ENCODE assay signal across 16 mouse cellular contexts in the genomic region with DNA sequence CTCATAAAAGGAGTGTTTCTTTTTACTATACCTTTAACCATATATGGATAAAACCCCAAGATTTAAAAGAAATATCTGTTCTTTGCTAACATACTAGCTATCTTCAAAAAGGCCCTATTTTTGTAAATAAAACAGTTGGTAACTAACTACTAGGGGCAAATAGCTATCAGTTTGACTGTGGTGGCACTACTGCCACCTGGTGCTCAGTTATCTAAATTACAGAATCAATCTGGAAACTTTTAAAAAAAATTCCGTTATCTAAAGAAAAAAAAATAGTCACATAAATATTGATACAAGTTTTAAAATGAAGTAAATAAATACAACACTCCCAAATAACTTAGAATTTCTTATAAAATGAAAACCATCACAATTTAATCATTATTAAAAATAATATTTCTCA.
DNase-seq lines count a peak whose midpoint lies in the region; ATAC-seq lines count a peak whose summit lies in the region.
"Had no signal": no experiment of that assay in that cellular context is flagged by ENCODE, and none has a peak within 500 bp of the region (broad histone marks: within the 10 kb centered on the region; RNA-seq: fewer than 3 reads in every experiment).

No protein-coding gene starts in this region.

- H3K27ac ChIP-seq in hindbrain, embryonic 11.5 days (ENCODE audit: low read depth, low read length), result no peak overlapping the region
- H3K27ac ChIP-seq in hindbrain, embryonic 12.5 days, result no peak overlapping the region
- H3K27ac ChIP-seq: embryonic facial prominence, embryonic 13.5 days had no signal

- no peak overlapping the region for H3K9ac ChIP-seq in hindbrain, embryonic 11.5 days (ENCODE audit: low read depth, low read length)
- H3K9ac ChIP-seq in hindbrain, embryonic 12.5 days, result no peak overlapping the region
- H3K9ac ChIP-seq: embryonic facial prominence, embryonic 13.5 days had no signal

- H3K4me3 ChIP-seq in hindbrain, embryonic 11.5 days (ENCODE audit: low read depth, low read length), result no peak overlapping the region
- H3K4me3 ChIP-seq in hindbrain, embryonic 12.5 days, result no peak overlapping the region
- H3K4me3 ChIP-seq: embryonic facial prominence, embryonic 13.5 days had no signal

- peak; percentile 18 for DNase-seq in hindbrain, embryonic 11.5 days (ENCODE audit: low spot score)
- DNase-seq in lung, postnatal 36 days, result peak; percentile 12
- no peak for DNase-seq in lung, postnatal 14 days
- DNase-seq in NIH3T3 (ENCODE audit: low read depth), result peak; percentile 66
- peak; percentile 14 for DNase-seq in fibroblast of lung, adult 2 months (ENCODE audit: low read depth)
- no peak for DNase-seq in thymus, postnatal 14 days
- DNase-seq: cerebellum, adult 2 months; heart, postnatal 36 days; kidney, postnatal 4 days; lung, adult 2 months had no signal

- H3K4me1 ChIP-seq in hindbrain, embryonic 11.5 days (replicated peaks; ENCODE audit: control insufficient read depth, insufficient read depth, low read length), result no peaks in the 10 kb centered on the region
- H3K4me1 ChIP-seq in hindbrain, embryonic 12.5 days, result no peaks in the 10 kb centered on the region
- H3K4me1 ChIP-seq: embryonic facial prominence, embryonic 13.5 days had no signal

- no peaks in the 10 kb centered on the region for H3K9me3 ChIP-seq in hindbrain, embryonic 11.5 days (ENCODE audit: control insufficient read depth, low read length)
- no peaks in the 10 kb centered on the region for H3K9me3 ChIP-seq in hindbrain, embryonic 12.5 days (replicated peaks)
- H3K9me3 ChIP-seq: embryonic facial prominence, embryonic 13.5 days had no signal

- H3K4me2 ChIP-seq in hindbrain, embryonic 11.5 days (replicated peaks; ENCODE audit: low read depth, low read length), result no peak overlapping the region
- no peak overlapping the region for H3K4me2 ChIP-seq in hindbrain, embryonic 12.5 days (replicated peaks)
- H3K4me2 ChIP-seq: embryonic facial prominence, embryonic 13.5 days; midbrain, embryonic 11.5 days had no signal

- no peaks in the 10 kb centered on the region for H3K36me3 ChIP-seq in hindbrain, embryonic 11.5 days (ENCODE audit: control insufficient read depth, insufficient read depth, low read length)
- H3K36me3 ChIP-seq in hindbrain, embryonic 12.5 days, result no peaks in the 10 kb centered on the region
- H3K36me3 ChIP-seq: embryonic facial prominence, embryonic 13.5 days had no signal

- no peaks in the 10 kb centered on the region for H3K27me3 ChIP-seq in hindbrain, embryonic 11.5 days (ENCODE audit: control insufficient read depth, insufficient read depth, low read length)
- H3K27me3 ChIP-seq in hindbrain, embryonic 12.5 days, result no peaks in the 10 kb centered on the region
- H3K27me3 ChIP-seq: embryonic facial prominence, embryonic 13.5 days had no signal

- WGBS in hindbrain, embryonic 11.5 days, result 57% methylated on average over 1 of the region's 1 CpGs
- 62% methylated on average over 1 of the region's 1 CpGs for WGBS in hindbrain, embryonic 12.5 days

- ATAC-seq in hindbrain, embryonic 11.5 days (ENCODE audit: low FRiP score), result no peak
- no peak for ATAC-seq in hindbrain, embryonic 12.5 days (ENCODE audit: low FRiP score)
- ATAC-seq: activated CD4-positive, CD25-positive, alpha-beta regulatory T cell, adult 4 months; forebrain, embryonic 16.5 days; intestine, embryonic 16.5 days had no signal

Comparison
In these comparisons a context has a peak if more than half of its experiments do, and no peak if none do; other contexts are left out.
1. DNase-seq: peak in hindbrain, embryonic 11.5 days (single experiment), lung, postnatal 36 days (single experiment), NIH3T3 (single experiment) and fibroblast of lung, adult 2 months (single experiment); none in lung, postnatal 14 days (single experiment) and thymus, postnatal 14 days (single experiment).